Mouse (Mus musculus): Measurements from ENCODE around the gene Flcn.

GRCm38 (mm10) chr11:59846311-59846710 is 36.5 kb upstream of the Flcn start:
- no peak for TF ChIP-seq KAT2A (IDR thresholded peaks at IDR 0.05; ENCODE audit: insufficient replicate concordance, low read length)
- no peak for TF ChIP-seq MEF2A (IDR thresholded peaks at IDR 0.05; ENCODE audit: borderline replicate concordance, low read depth, low read length)
- no peak for TF ChIP-seq POLR2A (IDR thresholded peaks at IDR 0.05; ENCODE audit: low read depth, low read length)
- no peak for TF ChIP-seq CTCF (conservative IDR thresholded peaks at IDR 0.05 in 1 of 2, IDR thresholded peaks at IDR 0.05 in 1 of 2; ENCODE audit: low read depth in 2 of 2, low read length in 2 of 2)
- no peak for TF ChIP-seq ZMIZ1 (IDR thresholded peaks at IDR 0.05; ENCODE audit: low read depth, low read length)
- TF ChIP-seq POLR2AphosphoS2 (IDR thresholded peaks at IDR 0.05; ENCODE audit: low read depth, low read length): no peak
- TF ChIP-seq USF1 (IDR thresholded peaks at IDR 0.05; ENCODE audit: low read depth, low read length): no peak
- TF ChIP-seq CHD2 (IDR thresholded peaks at IDR 0.05; ENCODE audit: low read length): no peak
- TF ChIP-seq RAD21 (IDR thresholded peaks at IDR 0.05; ENCODE audit: low read depth, low read length): no peak
- TF ChIP-seq MAX (IDR thresholded peaks at IDR 0.05; ENCODE audit: low read length): no peak
